Mouse (Mus musculus): ENCODE data around the gene Fry.

The Fry gene

GRCm38 (mm10) chr5:150382411-150382810, 264.0 kb downstream of the Fry start:
- DNase-seq (ENCODE audit: low read depth in 1 of 2, low spot score in 2 of 2), result no peak

GRCm38 (mm10) chr5:150384272-150385215, 266.1 kb downstream of the Fry start:
- no peak for DNase-seq (ENCODE audit: low read depth in 1 of 2, low spot score in 2 of 2)

DNA sequence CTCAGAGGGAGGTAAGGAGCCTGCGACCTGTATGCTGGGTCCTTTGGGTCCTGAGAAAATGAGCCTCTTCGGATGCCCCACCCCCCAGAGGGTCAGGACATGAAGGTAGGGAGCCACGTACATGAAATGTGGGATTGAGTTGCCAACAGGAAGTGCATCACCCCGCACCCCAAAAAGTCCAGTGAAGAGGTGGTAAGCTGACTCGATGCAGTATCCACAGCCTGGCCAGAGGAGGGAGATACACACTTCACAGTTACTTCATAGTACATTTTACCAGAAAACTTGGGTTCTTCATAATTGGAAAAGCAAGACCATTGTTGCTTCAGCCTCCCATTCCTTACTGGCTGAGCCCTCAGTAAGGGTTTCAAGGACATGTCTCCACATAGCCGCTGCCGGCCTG, 266.8 kb downstream of the Fry start:
- DNase-seq (ENCODE audit: low read depth in 1 of 2, low spot score in 2 of 2), result no peak

DNA sequence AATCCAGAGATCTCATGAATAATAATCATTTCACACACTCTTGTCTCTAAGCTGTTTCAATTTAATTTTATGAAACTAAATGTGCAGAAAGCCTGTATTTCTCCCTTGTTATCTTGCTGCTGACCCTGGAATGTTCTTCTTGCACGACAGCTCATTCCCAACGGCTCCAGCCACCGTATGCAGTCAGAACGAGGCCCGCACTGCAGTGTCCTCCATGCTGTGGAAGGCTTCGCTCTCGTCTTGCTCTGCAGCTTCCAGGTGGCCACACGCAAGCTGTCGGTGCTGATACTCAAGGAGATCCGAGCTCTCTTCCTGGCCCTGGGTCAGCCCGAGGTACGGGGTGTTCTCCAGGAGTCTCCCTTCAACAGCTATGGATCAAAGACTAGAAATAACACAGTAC, 270.2 kb downstream of the Fry start:
- no peak for DNase-seq (ENCODE audit: low read depth in 1 of 2, low spot score in 2 of 2)

- no peak for DNase-seq (ENCODE audit: low read depth in 1 of 2, low spot score in 2 of 2)
These were observed 271.3 kb downstream of the Fry start for GRCm38 (mm10) chr5:150389589-150390377.

DNA sequence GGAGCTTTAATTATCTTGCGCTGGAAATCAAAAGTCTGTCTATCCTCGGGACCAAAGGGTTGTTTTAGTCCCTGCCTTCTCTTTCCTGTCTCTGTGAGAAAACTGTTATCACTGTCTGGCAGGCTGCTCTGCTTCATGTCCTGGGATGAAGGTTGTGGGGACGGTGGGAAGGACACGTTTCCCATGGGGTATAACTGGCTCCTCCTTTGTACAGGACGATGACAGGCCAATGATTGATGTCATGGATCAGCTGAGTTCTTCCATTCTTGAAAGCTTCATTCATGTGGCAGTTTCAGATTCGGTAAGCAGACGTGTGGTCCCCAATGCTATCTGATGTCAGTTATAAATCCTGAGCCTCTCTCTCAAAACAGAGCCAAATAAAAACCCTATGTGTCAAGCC, 272.0 kb downstream of the Fry start:
- no peak for DNase-seq (ENCODE audit: low read depth in 1 of 2, low spot score in 2 of 2)

DNA sequence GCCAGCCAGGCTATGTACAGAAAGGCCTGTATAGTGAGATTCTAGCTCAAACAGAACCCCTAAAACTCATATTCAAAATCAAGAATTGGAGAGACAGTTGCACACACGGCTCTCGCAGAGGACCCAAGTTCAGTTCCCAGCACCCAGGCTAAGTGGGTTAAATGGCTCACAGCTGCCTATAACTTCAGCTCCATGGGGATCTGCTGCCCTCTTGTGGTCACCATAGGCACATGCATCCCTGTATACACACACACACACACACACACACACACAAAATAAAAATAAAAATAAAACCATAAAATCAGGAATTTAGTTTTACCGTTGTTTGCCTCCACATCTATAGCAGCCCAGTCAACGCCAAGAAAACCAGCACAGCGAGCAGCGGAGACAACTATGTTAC, 276.2 kb downstream of the Fry start:
- no peak for DNase-seq (ENCODE audit: low read depth in 1 of 2, low spot score in 2 of 2)

DNA sequence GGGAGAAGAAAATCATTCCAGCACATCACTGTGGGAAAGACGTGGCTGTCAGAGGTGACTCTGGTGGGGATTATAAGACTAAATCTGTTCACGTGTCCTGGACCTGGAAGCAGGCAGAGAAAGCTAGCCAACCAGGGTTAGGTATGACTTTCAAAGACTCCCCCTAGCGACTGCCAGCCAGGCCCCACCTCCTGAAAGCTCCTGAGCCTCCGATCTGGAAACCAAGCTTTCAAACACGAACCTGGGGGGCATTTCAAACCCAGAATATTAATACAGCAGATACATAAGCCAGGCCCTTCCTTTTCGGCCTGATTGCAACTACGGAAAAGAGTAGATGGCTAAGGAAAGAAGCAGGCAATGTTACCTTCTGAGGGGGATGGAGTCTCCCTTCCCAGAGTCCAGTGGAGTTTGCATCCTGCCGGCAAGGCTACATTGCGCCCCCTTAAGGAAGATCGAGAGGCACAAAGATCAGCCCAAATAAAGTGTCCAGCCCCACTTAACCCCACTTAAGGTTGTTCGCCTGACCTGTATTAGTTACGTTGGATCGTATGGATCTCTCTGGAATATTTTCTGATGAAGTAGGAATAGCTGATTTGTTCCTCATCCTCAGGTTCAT, 284.5 kb downstream of the Fry start:
- DNase-seq (ENCODE audit: low read depth in 1 of 2, low spot score in 2 of 2), result no peak

DNA sequence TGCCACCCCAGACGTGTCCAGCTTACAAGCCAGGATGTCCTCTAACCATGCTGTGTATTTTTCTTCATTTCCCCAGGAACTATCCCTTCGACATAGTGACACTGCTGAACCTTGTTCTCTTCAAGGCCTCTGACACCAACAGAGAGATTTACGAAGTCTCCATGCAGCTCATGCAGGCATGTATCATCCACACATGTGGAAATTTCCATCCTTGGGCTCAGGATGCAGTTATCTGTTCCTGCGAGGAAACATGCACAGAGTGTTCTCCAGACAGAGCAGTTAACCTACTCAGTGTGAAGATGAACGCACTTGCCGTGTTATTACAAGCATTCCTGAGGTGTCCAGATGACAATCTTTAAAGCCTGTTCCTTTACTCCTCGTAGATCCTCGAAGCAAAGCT, 286.4 kb downstream of the Fry start:
- DNase-seq (ENCODE audit: low read depth in 1 of 2, low spot score in 2 of 2), result no peak

DNA sequence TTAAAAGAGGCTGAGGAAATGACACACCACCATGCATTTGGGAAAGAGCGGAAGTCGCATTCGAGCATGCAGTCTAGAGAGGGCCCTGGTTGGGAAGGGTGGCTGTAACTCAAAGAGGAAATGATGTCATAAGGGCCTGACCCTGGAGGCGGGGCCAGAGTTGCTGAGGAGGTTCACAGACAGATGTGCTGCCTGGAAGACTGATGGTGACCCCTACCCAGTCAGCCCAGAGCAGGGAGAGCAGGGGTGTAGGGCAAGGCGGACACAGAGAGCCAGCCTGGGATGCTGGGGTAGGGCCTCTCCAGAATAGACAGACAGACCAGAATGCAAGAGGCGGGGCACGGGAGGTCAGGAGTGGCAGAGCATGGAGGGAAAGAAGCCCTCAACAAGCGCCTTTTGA, 290.5 kb downstream of the Fry start:
- DNase-seq (ENCODE audit: low read depth in 1 of 2, low spot score in 2 of 2), result no peak

DNA sequence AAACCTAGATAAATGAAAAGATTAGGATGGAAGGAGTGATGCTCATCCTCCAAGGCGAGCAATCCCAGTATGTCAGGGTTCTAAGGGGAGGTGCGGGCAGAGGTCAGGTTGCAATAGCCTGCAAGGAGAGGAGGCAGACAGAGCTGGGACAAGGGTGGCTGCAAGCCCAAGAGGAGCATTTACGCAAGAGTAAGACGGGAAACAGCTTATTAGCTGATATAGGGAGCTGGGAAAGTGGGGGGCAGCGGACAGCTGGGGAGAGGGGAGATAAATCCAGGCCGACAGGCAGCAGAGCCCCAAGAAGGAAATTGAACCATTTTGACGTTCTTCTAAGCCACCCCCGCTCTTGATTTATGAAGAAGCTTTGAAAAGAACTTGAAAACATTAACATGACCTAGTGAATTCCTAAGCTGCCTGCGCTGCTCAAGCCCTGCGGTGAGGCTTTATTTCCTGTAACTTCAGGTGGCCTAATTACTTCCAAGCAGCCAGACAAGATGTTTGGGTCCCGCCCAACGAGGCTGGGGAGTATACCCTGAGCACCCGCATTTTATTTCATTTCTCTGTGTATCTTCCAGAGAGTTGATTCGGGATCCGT, 291.1 kb downstream of the Fry start:
- DNase-seq (ENCODE audit: low read depth in 1 of 2, low spot score in 2 of 2), result no peak

DNA sequence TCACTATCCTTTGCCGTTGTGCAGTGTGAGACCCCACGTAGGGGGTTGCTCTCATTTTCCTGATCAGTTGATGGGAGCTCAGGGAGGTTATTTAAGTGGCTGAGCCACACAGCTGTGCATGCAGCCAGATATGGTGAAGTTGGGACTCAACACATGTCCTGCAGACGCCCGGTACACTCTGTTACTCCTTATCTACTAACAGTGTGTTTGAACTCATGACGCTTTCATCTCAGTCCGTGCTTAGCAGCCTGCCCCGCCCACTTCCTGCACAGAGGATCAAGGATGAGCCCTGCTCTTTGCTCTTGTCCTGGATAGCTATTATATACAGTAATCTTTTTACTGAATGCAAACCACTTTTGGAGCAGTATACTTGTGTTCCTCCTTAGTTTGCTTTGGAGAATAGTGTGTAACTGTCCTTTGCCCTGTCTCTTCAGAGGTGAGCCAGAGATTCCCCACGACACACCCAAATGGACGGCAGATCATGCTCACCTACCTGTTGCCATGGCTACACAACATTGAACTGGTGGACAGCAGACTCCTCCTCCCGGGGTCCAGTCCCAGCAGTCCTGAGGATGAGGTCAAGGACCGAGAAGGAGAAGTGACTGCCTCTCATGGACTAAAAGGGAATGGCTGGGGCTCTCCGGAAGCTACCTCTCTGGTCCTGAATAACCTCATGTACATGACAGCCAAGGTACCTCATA, 294.5 kb downstream of the Fry start:
- no peak for DNase-seq (ENCODE audit: low read depth in 1 of 2, low spot score in 2 of 2)

DNA sequence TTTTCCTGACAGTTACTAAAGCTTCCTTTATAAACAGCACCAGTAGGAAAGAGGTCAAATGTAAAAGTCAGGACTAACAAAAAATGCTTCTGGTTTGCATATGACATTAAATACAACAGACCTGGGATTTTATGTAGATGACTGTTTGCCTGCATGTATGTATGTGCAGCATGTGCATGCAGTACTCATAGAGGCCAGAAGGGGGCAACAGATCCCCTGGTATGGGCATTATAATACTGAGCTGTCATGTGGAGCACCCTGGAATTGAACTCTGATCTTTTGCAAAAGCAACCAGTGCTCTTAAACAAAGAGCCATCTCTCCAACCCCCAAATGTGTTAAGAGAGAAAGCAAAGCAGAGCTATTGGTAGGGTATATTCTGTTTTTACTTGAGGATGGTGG, 296.4 kb downstream of the Fry start:
- DNase-seq (ENCODE audit: low read depth in 1 of 2, low spot score in 2 of 2), result no peak

DNA sequence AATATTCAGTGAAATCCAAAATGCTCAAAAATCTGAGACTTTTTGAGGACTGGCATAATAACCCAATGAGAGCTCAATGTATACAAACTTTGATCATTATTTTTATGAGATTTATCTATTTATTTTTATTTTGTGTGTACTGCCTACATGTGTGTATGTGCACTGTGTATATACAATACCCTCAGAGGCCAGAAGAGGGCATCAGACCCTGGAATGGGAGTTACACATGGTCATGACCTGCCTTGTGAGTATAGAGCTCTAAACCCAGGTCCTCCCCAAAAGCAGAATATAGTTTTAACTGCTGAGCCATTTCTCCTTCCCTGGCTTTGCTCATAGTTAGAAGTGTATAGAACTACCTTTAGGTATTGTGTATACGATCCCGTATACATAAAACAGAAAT, 298.8 kb downstream of the Fry start:
- no peak for DNase-seq (ENCODE audit: low read depth in 1 of 2, low spot score in 2 of 2)

DNA sequence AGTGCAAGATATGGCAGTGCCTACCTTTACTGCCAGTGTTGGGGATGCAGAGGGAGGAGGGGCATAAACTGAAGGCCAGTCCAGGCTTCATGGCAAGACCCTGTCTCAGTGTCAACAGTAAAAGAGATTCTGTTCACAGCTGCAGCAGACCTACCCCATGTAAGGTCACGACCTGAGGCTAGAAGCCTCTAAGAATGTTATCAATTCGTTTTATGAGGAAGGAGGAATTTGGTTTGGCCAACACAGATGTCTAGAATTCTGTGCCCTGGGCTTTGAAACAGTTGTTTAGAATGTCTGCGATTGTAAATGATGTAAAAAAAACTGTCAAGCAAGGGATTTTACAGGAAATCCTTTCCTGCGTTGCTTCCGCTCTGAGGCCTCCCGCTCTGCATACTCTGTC, 299.6 kb downstream of the Fry start:
- no peak for DNase-seq (ENCODE audit: low read depth in 1 of 2, low spot score in 2 of 2)

DNA sequence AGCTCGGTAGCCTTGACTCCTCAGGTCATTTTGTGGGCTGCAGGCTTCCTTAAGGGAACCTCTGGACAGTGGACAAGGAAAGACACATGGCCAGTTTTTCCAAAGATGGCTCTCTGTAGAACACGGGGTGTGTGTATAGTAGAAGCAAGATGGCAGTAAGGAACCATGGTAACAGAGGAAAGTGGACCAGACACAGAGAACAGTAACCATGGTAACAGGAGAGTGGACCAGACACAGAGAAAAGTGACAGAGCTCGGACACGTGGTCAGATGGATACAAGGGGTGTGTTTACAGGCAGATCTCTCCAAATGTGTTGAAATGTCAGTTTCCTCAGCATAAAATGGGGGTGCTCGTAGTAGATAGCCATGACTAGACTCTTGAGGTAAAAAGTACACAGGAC, 306.6 kb downstream of the Fry start:
- no peak for DNase-seq (ENCODE audit: low read depth in 1 of 2, low spot score in 2 of 2)

DNA sequence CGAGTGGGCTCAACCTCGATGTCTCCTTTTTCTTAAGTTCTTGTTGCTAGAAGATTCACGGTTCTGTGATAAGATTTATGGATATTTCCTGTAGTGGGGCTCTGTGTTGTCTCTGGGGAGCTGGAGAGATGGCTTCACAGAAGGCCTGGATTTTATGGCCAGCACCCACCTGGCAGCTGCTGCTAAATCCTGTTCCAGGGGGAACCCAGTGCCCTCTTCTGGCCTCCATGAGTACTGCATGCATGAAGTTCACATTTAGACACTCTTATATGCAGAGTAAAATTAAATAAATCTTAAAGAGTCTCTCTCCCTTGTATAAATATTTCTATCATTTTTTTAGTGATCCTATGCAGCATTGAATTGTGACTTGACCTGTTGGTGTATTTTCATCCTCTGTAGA, 308.1 kb downstream of the Fry start:
- no peak for DNase-seq (ENCODE audit: low read depth in 1 of 2, low spot score in 2 of 2)

- no peak for DNase-seq (ENCODE audit: low read depth in 1 of 2, low spot score in 2 of 2)
These were observed 312.8 kb downstream of the Fry start for GRCm38 (mm10) chr5:150431286-150431685.

DNA sequence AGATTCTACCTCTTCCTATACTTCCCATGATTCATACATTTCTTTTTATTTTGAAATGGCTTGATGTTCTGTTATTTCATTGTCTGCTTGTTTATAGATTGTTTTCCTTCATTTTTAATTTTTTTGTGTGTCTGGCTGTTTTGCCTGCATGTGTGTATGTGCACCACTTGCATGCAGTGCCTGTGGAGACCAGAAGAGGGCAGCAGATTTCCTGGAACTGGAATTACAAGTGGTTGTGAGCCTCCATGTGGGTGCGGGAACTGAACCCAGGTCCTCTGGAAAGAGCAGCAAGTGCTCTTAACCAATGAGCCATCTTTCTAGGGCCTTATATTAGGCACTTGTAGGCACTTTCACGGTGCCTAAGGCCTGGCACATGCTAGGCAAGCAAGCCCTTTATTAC, 314.5 kb downstream of the Fry start:
- DNase-seq (ENCODE audit: low read depth in 1 of 2, low spot score in 2 of 2), result no peak

- no peak for DNase-seq (ENCODE audit: low read depth in 1 of 2, low spot score in 2 of 2)
These were observed 318.4 kb downstream of the Fry start for GRCm38 (mm10) chr5:150436629-150437389.
